Mouse (Mus musculus): ENCODE measurements around the gene Uba52.
A peak's percentile ranks its signal among the peaks of the same experiment; 100 is the strongest.

Gene Uba52

GRCm38 (mm10) chr8:70486191-70486681 is 24.4 kb downstream of the Uba52 start:
- no peak for DNase-seq (ENCODE audit: low spot score in 2 of 2)

- no peak for DNase-seq (ENCODE audit: low spot score in 2 of 2)
Observed at GRCm38 (mm10) chr8:70482943-70483342, 27.7 kb downstream of the Uba52 start.

GRCm38 (mm10) chr8:70481908-70482307 is 28.7 kb downstream of the Uba52 start:
- no peak for DNase-seq (ENCODE audit: low spot score in 2 of 2)

- DNase-seq (ENCODE audit: low spot score in 2 of 2) = no peak
Observed at GRCm38 (mm10) chr8:70477269-70477982, 33.2 kb downstream of the Uba52 start.

GRCm38 (mm10) chr8:70476333-70477268 is 34.0 kb downstream of the Uba52 start, which contains the start of gene Klhl26:
TSS of gene Klhl26 (minus strand) at chr8:70476968.
- DNase-seq (ENCODE audit: low spot score in 2 of 2) = peak; percentile 84 to 89

GRCm38 (mm10) chr8:70471856-70472255 is 38.7 kb downstream of the Uba52 start:
- no peak for DNase-seq (ENCODE audit: low spot score in 2 of 2)

- no peak for DNase-seq (ENCODE audit: low spot score in 2 of 2)
Observed at GRCm38 (mm10) chr8:70469938-70470337, 40.7 kb downstream of the Uba52 start.

- no peak for DNase-seq (ENCODE audit: low spot score in 2 of 2)
Observed at GRCm38 (mm10) chr8:70469295-70469916, 41.2 kb downstream of the Uba52 start.

- DNase-seq (ENCODE audit: low spot score in 2 of 2) = no peak
Observed at GRCm38 (mm10) chr8:70468733-70469132, 41.9 kb downstream of the Uba52 start.

- no peak for DNase-seq (ENCODE audit: low spot score in 2 of 2)
Observed at GRCm38 (mm10) chr8:70467907-70468306, 42.7 kb downstream of the Uba52 start.

- DNase-seq (ENCODE audit: low spot score in 2 of 2) = no peak
Observed at GRCm38 (mm10) chr8:70467229-70467725, 43.3 kb downstream of the Uba52 start.

- no peak for DNase-seq (ENCODE audit: low spot score in 2 of 2)
Observed at GRCm38 (mm10) chr8:70466771-70467170, 43.8 kb downstream of the Uba52 start.

GRCm38 (mm10) chr8:70466305-70466704 is 44.3 kb downstream of the Uba52 start:
- DNase-seq (ENCODE audit: low spot score in 2 of 2) = no peak

GRCm38 (mm10) chr8:70465701-70466100 is 44.9 kb downstream of the Uba52 start:
- no peak for DNase-seq (ENCODE audit: low spot score in 2 of 2)

- no peak for DNase-seq (ENCODE audit: low spot score in 2 of 2)
Observed at GRCm38 (mm10) chr8:70464162-70464561, 46.4 kb downstream of the Uba52 start.

GRCm38 (mm10) chr8:70463306-70463705 is 47.3 kb downstream of the Uba52 start:
- DNase-seq (ENCODE audit: low spot score in 2 of 2) = no peak

- DNase-seq (ENCODE audit: low spot score in 2 of 2) = no peak
Observed at GRCm38 (mm10) chr8:70462516-70462813, 48.1 kb downstream of the Uba52 start.

GRCm38 (mm10) chr8:70461765-70462515 is 48.7 kb downstream of the Uba52 start:
- no peak for DNase-seq (ENCODE audit: low spot score in 2 of 2)

GRCm38 (mm10) chr8:70460606-70461005 is 50.0 kb downstream of the Uba52 start:
- no peak for DNase-seq (ENCODE audit: low spot score in 2 of 2)

GRCm38 (mm10) chr8:70460199-70460598 is 50.4 kb downstream of the Uba52 start:
- no peak for DNase-seq (ENCODE audit: low spot score in 2 of 2)

- DNase-seq (ENCODE audit: low spot score in 2 of 2) = no peak
Observed at GRCm38 (mm10) chr8:70459636-70460035, 51.0 kb downstream of the Uba52 start.
